Mouse (Mus musculus) cerebellum, adult 9-11 months (tissue): ENCODE measurements at regions not wholly inside any gene's neighbourhood (a gene's known extent, or its start where the extent isn't known, plus 50 kb on each side); places are given as distances from the start of the nearest gene placed in this dataset.
A peak's percentile ranks its signal among the peaks of the same experiment; 100 is the strongest.

ENCODE experiments used
- DNase-seq: peaks from one replicate; pipeline ENCODE4 v3.0.0; 2022

- no peak for DNase-seq
Measured at GRCm38 (mm10) chr1:16007809-16008208, 85.3 kb downstream of the 4930444P10Rik start.

DNA sequence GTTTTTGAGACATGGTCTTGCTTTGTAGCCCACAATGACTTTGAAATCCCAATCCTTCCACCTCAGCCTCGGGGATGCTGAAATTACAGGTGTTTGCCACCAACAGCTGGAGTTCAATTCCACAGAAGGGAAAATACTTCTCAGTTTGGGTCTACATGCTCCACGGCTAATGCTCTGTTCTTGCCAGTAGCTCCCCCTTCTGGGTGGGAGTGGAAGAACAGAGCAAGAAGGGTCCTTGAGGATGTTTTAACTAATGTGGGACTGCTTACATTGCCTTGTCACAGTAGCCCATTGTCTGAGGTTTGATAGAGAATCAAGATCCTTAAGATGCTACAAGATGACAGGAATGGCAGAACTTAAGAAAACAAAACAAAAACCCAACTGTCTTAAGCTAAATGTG lies 86.2 kb downstream of the 4930444P10Rik start:
- no peak for DNase-seq

GRCm38 (mm10) chr1:15997135-15997534 lies 96.0 kb downstream of the 4930444P10Rik start:
- DNase-seq, result no peak

- DNase-seq, result no peak
Measured at GRCm38 (mm10) chr1:15996341-15996740, 96.8 kb downstream of the 4930444P10Rik start.

DNA sequence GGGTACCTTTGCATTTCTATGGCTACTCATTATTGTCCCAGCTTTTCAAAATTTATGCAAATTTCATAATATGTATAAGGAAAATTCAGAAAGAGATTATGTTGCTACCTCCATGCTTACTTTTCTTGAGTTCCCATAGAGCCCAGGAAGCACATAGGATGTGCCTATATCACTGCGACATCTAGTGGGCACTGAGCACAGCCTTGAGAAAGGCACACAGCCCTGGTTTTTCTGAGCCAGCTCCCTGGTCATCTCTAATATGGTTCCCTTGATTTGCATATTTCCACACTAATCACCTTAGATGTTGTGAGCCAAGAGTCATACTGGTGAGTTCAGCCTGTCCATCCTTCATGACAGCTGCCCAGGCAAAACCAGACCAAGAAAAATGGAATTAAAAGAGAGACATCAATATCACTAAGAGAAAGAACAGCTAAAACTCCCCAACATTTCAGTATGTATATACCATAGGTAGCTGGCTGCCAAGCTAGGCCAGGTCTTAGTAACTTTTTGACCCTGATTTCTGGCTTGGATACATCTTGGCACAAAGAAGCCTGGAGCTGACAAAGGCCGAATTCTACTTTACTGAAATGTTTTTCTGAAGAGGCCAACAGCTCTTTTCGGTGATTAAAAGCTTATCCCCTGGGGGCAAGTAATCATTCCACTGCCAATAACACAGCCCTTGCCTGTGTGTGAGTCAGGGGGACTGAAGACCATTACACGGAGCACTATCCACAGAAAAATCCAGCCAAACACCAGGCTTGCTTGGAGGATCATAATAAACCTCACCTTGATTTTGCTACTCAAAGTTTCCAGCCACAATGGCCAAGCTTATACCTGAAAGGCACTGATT lies 99.3 kb downstream of the 4930444P10Rik start:
- DNase-seq, result peak; percentile 48

- DNase-seq, result peak; percentile 80
Measured at GRCm38 (mm10) chr1:15990982-15991381, 102.1 kb downstream of the 4930444P10Rik start.

- DNase-seq, result no peak
Measured at GRCm38 (mm10) chr1:15985579-15985978, 107.5 kb downstream of the 4930444P10Rik start.

DNA sequence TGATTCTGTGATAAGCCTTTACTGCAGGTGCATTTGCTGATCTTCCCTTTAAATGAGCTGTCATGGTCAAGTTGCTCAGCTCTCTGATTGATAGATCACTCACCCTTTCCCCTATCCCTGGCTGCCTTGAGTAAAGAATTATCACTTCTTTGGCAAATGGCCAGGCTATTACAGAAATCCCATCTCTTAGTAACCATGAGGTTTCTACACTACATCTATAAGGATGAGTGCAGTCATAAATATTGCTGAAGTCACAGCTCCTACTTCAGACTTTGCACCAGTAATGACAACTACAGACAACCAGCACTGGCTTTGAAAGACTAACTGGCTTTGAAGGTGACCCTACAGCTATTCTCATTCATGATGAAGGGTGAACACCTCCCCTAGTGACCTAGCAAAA lies 113.8 kb downstream of the 4930444P10Rik start:
- no peak for DNase-seq

DNA sequence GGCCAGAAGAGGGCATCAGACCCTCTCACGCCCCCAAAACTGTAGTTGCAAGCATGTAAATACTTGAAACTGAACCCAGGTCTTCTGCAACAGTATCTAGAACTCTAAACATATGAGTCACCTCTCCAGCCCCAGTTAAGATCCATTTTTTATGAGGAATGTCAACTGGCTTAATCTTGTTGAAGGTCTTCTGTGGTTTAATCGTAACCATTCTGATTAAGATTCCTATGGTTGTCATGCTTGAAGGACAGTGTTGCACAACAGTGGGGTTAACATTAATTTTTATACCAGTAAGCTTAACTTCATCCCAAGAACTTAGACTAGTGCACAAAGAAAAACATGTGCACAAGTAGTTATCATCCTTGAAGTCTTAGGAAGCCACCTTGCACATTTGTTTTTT lies 133.5 kb downstream of the 4930444P10Rik start:
- DNase-seq, result no peak

- DNase-seq, result no peak
Measured at GRCm38 (mm10) chr1:15958661-15959060, 134.5 kb downstream of the 4930444P10Rik start.

GRCm38 (mm10) chr1:15943662-15944061 lies 149.5 kb downstream of the 4930444P10Rik start:
- DNase-seq, result peak; percentile 63

GRCm38 (mm10) chr1:15943041-15943440 lies 150.1 kb downstream of the 4930444P10Rik start:
- no peak for DNase-seq
